10 mouse cellular contexts compared by ENCODE assay signal in the genomic region with DNA sequence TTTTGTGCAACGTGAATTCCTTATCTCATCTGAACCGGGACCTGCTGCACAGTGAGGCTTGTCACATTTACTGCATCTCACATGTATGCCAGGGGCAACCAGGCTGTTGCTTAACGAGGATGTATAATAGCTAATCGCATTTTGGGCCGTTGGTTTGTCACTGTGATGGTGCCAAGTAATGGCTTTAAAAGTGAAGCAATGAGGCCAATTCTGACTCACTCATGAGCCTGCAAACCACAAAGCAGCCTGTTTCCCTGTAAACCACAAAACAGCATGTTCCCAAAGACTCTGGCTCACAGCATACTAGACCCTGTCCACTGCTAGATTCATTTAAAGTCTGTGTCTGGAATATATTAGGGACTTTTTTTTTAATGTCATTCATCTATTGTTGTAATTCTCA.
DNase-seq lines count a peak whose midpoint lies in the region; ATAC-seq and TF ChIP-seq lines count a peak whose summit lies in the region.
"Had no signal": no experiment of that assay in that cellular context is flagged by ENCODE, and none has a peak within 500 bp of the region (broad histone marks: within the 10 kb centered on the region; RNA-seq: fewer than 3 reads in every experiment).

No protein-coding gene starts in this region.

- H3K4me3 ChIP-seq in heart, embryonic 12.5 days: no peak overlapping the region
- no peak overlapping the region for H3K4me3 ChIP-seq in C2C12 (ENCODE audit: insufficient read depth, poor library complexity, severe bottlenecking)
- H3K4me3 ChIP-seq: heart, embryonic 13.5 days; lung, embryonic 15.5 days had no signal

- H3K27me3 ChIP-seq in heart, embryonic 12.5 days (replicated peaks): no peaks in the 10 kb centered on the region
- no peaks in the 10 kb centered on the region for H3K27me3 ChIP-seq in C2C12 (ENCODE audit: control insufficient read depth, insufficient read depth, insufficient read length)
- H3K27me3 ChIP-seq: heart, embryonic 13.5 days; lung, embryonic 15.5 days had no signal

- H3K9me3 ChIP-seq in heart, embryonic 12.5 days (replicated peaks): no peaks in the 10 kb centered on the region
- H3K9me3 ChIP-seq: heart, embryonic 13.5 days; lung, embryonic 15.5 days had no signal

- no peak overlapping the region for H3ac ChIP-seq in C2C12 (ENCODE audit: control insufficient read depth, insufficient read length, low read depth)

- ATAC-seq in heart, embryonic 12.5 days (ENCODE audit: insufficient number of reproducible peaks, low FRiP score): no peak

- no peak overlapping the region for H3K27ac ChIP-seq in heart, embryonic 12.5 days (ENCODE audit: poor library complexity, severe bottlenecking)
- H3K27ac ChIP-seq: heart, embryonic 13.5 days; lung, embryonic 15.5 days had no signal

- peak; percentile 60 for DNase-seq in heart, adult 8-10 months (ENCODE audit: low spot score)
- DNase-seq in brain, embryonic 14.5 days (ENCODE audit: low read depth): peak; percentile 89
- DNase-seq in layer of hippocampus, postnatal 14 days (ENCODE audit: low spot score in 2 of 2): peak; percentile 17 to 80
- DNase-seq in embryo, embryonic 10.5 days (ENCODE audit: low spot score): no peak
- DNase-seq in thymus, postnatal 4 days: no peak
- no peak for DNase-seq in natural killer cell, adult 2 months (ENCODE audit: low spot score in 2 of 2)

- WGBS in heart, embryonic 12.5 days: 61% methylated on average over 5 of the region's 5 CpGs

- no peaks in the 10 kb centered on the region for H3K4me1 ChIP-seq in heart, embryonic 12.5 days (replicated peaks)
- H3K4me1 ChIP-seq: heart, embryonic 13.5 days; lung, embryonic 15.5 days had no signal

- H3K79me3 ChIP-seq in C2C12 (ENCODE audit: low read depth): no peaks in the 10 kb centered on the region

- no peak for TF ChIP-seq CTCF in C2C12 (IDR thresholded peaks at IDR 0.05; ENCODE audit: control insufficient read depth, insufficient read depth, insufficient read length)
- no peak for TF ChIP-seq CTCF in brain, embryonic 14.5 days (IDR thresholded peaks at IDR 0.05; ENCODE audit: borderline replicate concordance, extremely low read depth, insufficient read depth, insufficient read length)

- no peaks in the 10 kb centered on the region for H3K36me3 ChIP-seq in heart, embryonic 12.5 days
- no peaks in the 10 kb centered on the region for H3K36me3 ChIP-seq in C2C12 (ENCODE audit: control insufficient read depth, insufficient read depth)
- H3K36me3 ChIP-seq: heart, embryonic 13.5 days; lung, embryonic 15.5 days had no signal

- TF ChIP-seq POLR2A in brain, embryonic 14.5 days (IDR thresholded peaks at IDR 0.05; ENCODE audit: borderline replicate concordance, extremely low read depth, insufficient read depth, insufficient read length, poor library complexity, severe bottlenecking): no peak

- H3K79me2 ChIP-seq in C2C12 (ENCODE audit: control insufficient read depth, insufficient read depth): no peaks in the 10 kb centered on the region

- H3K4me2 ChIP-seq in heart, embryonic 12.5 days: no peak overlapping the region
- H3K4me2 ChIP-seq: heart, embryonic 13.5 days; lung, embryonic 15.5 days had no signal

- H3K9ac ChIP-seq in heart, embryonic 12.5 days: no peak overlapping the region
- H3K9ac ChIP-seq: heart, embryonic 13.5 days; lung, embryonic 15.5 days had no signal

TF ChIP-seq in C2C12, 6 proteins besides CTCF, POLR2A, EP300 and RAD21:
- TF ChIP-seq CEBPB (IDR thresholded peaks at IDR 0.05; ENCODE audit: low read depth) (peak; percentile 99), MAX (IDR thresholded peaks at IDR 0.05) (peak; percentile 92), FOSL1 (IDR thresholded peaks at IDR 0.05; ENCODE audit: insufficient read depth, low read length, poor library complexity, severe bottlenecking) (peak; percentile 98), MYOD1 (IDR thresholded peaks at IDR 0.05; ENCODE audit: control insufficient read depth, insufficient read length, low read depth) (peak; percentile 35), USF1 (IDR thresholded peaks at IDR 0.05; ENCODE audit: low read depth) (no peak)
TF ChIP-seq in C2C12: peak in this region for 4.

Comparison
In these comparisons a context has a peak if more than half of its experiments do, and no peak if none do; other contexts are left out.
1. DNase-seq: peak in heart, adult 8-10 months (single experiment), brain, embryonic 14.5 days (single experiment) and layer of hippocampus, postnatal 14 days (2 of 2); none in embryo, embryonic 10.5 days (single experiment), thymus, postnatal 4 days (single experiment) and natural killer cell, adult 2 months (0 of 2).